Mouse (Mus musculus) G1E (cell line): Measurements from ENCODE around the gene Far1. TPM values are rescaled to one million over a fixed set of nuclear protein-coding genes. Genes with fewer than 3 reads are reported as not detected.

ENCODE experiments used
- ATAC-seq: 2 replicates; pipeline ENCODE4 v1.8.0; 2016; ENCODE audit warnings: mild to moderate bottlenecking; ENCODE audit not compliant: insufficient number of reproducible peaks, poor library complexity, low FRiP score, severe bottlenecking; ENCODE audit errors: extremely low read depth
- DNase-seq: peaks from one replicate; pipeline ENCODE4 v3.0.0; 2012; ENCODE audit warnings: low spot score
- H3K27me3 ChIP-seq: 2 replicates; pipeline ENCODE4 v1.6.1; 2012; ENCODE audit warnings: mild to moderate bottlenecking, low read length, inconsistent platforms; ENCODE audit not compliant: insufficient read depth
- H3K36me3 ChIP-seq: replicated peaks from 2 replicates; pipeline ENCODE3; 2012; ENCODE audit warnings: mild to moderate bottlenecking, inconsistent platforms
- H3K4me1 ChIP-seq: 2 replicates; pipeline ENCODE4 v1.6.1; 2012; ENCODE audit warnings: low read depth, low read length, inconsistent platforms, mixed read lengths; ENCODE audit not compliant: insufficient read depth
- H3K4me3 ChIP-seq: 2 replicates; pipeline ENCODE4 v1.5.1; 2012; ENCODE audit warnings: low read depth, mild to moderate bottlenecking, inconsistent platforms, low read length, moderate library complexity, mixed read lengths
- H3K9me3 ChIP-seq: replicated peaks from 2 replicates; pipeline ENCODE4 v1.6.1; 2012; ENCODE audit warnings: inconsistent platforms
- CTCF ChIP-seq: IDR thresholded peaks from 2 replicates; pipeline ENCODE4 v1.5.1; 2012; ENCODE audit warnings: low read depth, low read length, inconsistent platforms, mixed read lengths
- GATA1 ChIP-seq: IDR thresholded peaks from 2 replicates; pipeline ENCODE4 v1.6.1; 2012; ENCODE audit warnings: borderline replicate concordance, low read length, inconsistent platforms, mixed read lengths
- GATA2 ChIP-seq: IDR thresholded peaks from 2 replicates; pipeline ENCODE4 v1.6.1; 2012; ENCODE audit warnings: low read depth, low read length, inconsistent platforms, borderline replicate concordance
- POLR2AphosphoS5 ChIP-seq: IDR thresholded peaks from 2 replicates; pipeline ENCODE4 v1.6.1; 2012; ENCODE audit warnings: low read depth, low read length, inconsistent platforms; ENCODE audit not compliant: insufficient replicate concordance
- TAL1 ChIP-seq: conservative IDR thresholded peaks from 2 replicates; pipeline ENCODE4 v1.6.1; 2012; ENCODE audit warnings: low read depth, low read length, inconsistent platforms, mixed read lengths
- polyA plus RNA-seq: library from polyadenylated mRNA; stranded (reverse); fragments of >175 nt; gene quantifications from 2 replicates; pipeline ENCODE4 v1.2.3, GENCODE M21; 2012
- total RNA-seq, 2 experiments: library from RNA; stranded (forward) in 1 of 2; stranded (reverse) in 1 of 2; fragments of 200-1000 nt in 1 of 2; fragments of >200 nt in 1 of 2; fragmentation: Nextera tagmentation in 1 of 2; gene quantifications; 2 replicates each; pipeline ENCODE4 v1.2.3; 2014 to 2017

The Far1 gene
- total and polyA plus RNA-seq, 3 experiments = 7.3 to 210 (median 132) TPM

GRCm38 (mm10) chr7:113551742-113552463, 38.3 kb downstream of the Far1 start:
- no peak for TF ChIP-seq CTCF
- no peak for TF ChIP-seq TAL1
- TF ChIP-seq GATA1 = no peak
- no peak for TF ChIP-seq POLR2AphosphoS5
- no peak for TF ChIP-seq GATA2
- Histone ChIP-seq H3K4me3 (no peak overlapping the region), H3K9me3 (no peaks in the 10 kb centered on the region), H3K4me1 (no peaks in the 10 kb centered on the region), H3K27me3 (no peaks in the 10 kb centered on the region), H3K36me3 (peaks cover 47% of the 10 kb centered on the region)
- ATAC-seq (no peak), DNase-seq (no peak)

GRCm38 (mm10) chr7:113552508-113552907, 38.9 kb downstream of the Far1 start:
- no peaks in the 10 kb centered on the region for H3K4me1 ChIP-seq
- peaks cover 44% of the 10 kb centered on the region for H3K36me3 ChIP-seq
- no peak for DNase-seq
- no peak overlapping the region for H3K4me3 ChIP-seq
- H3K27me3 ChIP-seq = no peaks in the 10 kb centered on the region
- TF ChIP-seq CTCF (no peak), GATA1 (no peak), GATA2 (no peak), TAL1 (no peak), POLR2AphosphoS5 (no peak)
- no peaks in the 10 kb centered on the region for H3K9me3 ChIP-seq
- no peak for ATAC-seq

- no peak for ATAC-seq
- Histone ChIP-seq H3K4me3 (no peak overlapping the region), H3K36me3 (peaks cover 40% of the 10 kb centered on the region), H3K27me3 (no peaks in the 10 kb centered on the region), H3K9me3 (no peaks in the 10 kb centered on the region), H3K4me1 (no peaks in the 10 kb centered on the region)
- TF ChIP-seq GATA1 (no peak), TAL1 (no peak), POLR2AphosphoS5 (no peak), CTCF (no peak), GATA2 (no peak)
- DNase-seq = no peak
Measured at GRCm38 (mm10) chr7:113556138-113556537, 42.5 kb downstream of the Far1 start.

- no peak for DNase-seq
- no peak for TF ChIP-seq GATA2
- no peak for TF ChIP-seq TAL1
- TF ChIP-seq CTCF = no peak
- no peak for TF ChIP-seq GATA1
- TF ChIP-seq POLR2AphosphoS5 = no peak
- Histone ChIP-seq H3K9me3 (no peaks in the 10 kb centered on the region), H3K27me3 (no peaks in the 10 kb centered on the region), H3K4me1 (no peaks in the 10 kb centered on the region), H3K4me3 (no peak overlapping the region), H3K36me3 (peaks cover 27% of the 10 kb centered on the region)
- ATAC-seq = no peak
Measured at GRCm38 (mm10) chr7:113566892-113567291, 53.3 kb downstream of the Far1 start.

GRCm38 (mm10) chr7:113571121-113571520, 57.5 kb downstream of the Far1 start:
- Histone ChIP-seq H3K36me3 (peaks cover 20% of the 10 kb centered on the region), H3K9me3 (no peaks in the 10 kb centered on the region), H3K4me1 (no peaks in the 10 kb centered on the region), H3K27me3 (no peaks in the 10 kb centered on the region), H3K4me3 (no peak overlapping the region)
- DNase-seq (no peak), ATAC-seq (no peak)
- TF ChIP-seq TAL1 (no peak), GATA2 (no peak), CTCF (no peak), POLR2AphosphoS5 (no peak), GATA1 (no peak)

GRCm38 (mm10) chr7:113572741-113573140, 59.1 kb downstream of the Far1 start:
- no peak for TF ChIP-seq POLR2AphosphoS5
- ATAC-seq = no peak
- H3K9me3 ChIP-seq = no peaks in the 10 kb centered on the region

More at GRCm38 (mm10) chr7:113572741-113573140, 59.1 kb downstream of the Far1 start:
- H3K27me3 ChIP-seq = no peaks in the 10 kb centered on the region; the same call in 1 of the 2 replicates
- H3K4me3 ChIP-seq = no peak overlapping the region
- no peaks in the 10 kb centered on the region for H3K4me1 ChIP-seq
- DNase-seq = no peak
- H3K36me3 ChIP-seq = peaks cover 11% of the 10 kb centered on the region
